Mouse (Mus musculus) forebrain, postnatal 0 days (tissue): ENCODE measurements around the gene Ppp6r2. TPM values are rescaled to one million over a fixed set of nuclear protein-coding genes. Genes with fewer than 3 reads are reported as not detected.

Experiments
- ATAC-seq: fragments of 200-750 bp; cut with Nextera tagmentation; 2 replicates; pipeline ENCODE4 v1.8.0; 2017; ENCODE audit warnings: mild to moderate bottlenecking, moderate library complexity
- DNase-seq: peaks from one replicate; pipeline ENCODE4 v3.0.0-alpha.2; 2015
- H3K27ac ChIP-seq: fragments of 300-500 bp; sonication (generic); 2 replicates; pipeline ENCODE4 v1.5.1; 2014; ENCODE audit warnings: low read depth, mild to moderate bottlenecking, antibody characterized with exemption, low read length, moderate library complexity, mixed read lengths
- H3K27me3 ChIP-seq: fragments of 300-500 bp; sonication (generic); 2 replicates; pipeline ENCODE4 v1.6.1; 2014; ENCODE audit warnings: mild to moderate bottlenecking, low read length, mixed read lengths; ENCODE audit not compliant: insufficient read depth
- H3K36me3 ChIP-seq: fragments of 300-500 bp; sonication (generic); 2 replicates; pipeline ENCODE4 v1.6.1; 2014; ENCODE audit warnings: mild to moderate bottlenecking, moderate library complexity; ENCODE audit not compliant: insufficient read depth
- H3K4me1 ChIP-seq: fragments of 300-500 bp; sonication (generic); 2 replicates; pipeline ENCODE4 v1.6.1; 2014; ENCODE audit warnings: antibody characterized with exemption; ENCODE audit not compliant: insufficient read depth
- H3K4me2 ChIP-seq: fragments of 300-500 bp; sonication (generic); 2 replicates; pipeline ENCODE4 v1.6.1; 2014; ENCODE audit warnings: low read depth, mild to moderate bottlenecking, moderate library complexity
- H3K4me3 ChIP-seq: fragments of 300-500 bp; sonication (generic); 2 replicates; pipeline ENCODE4 v1.5.1; 2014; ENCODE audit warnings: low read depth, low read length, mixed read lengths
- H3K9ac ChIP-seq: fragments of 300-500 bp; sonication (generic); 2 replicates; pipeline ENCODE4 v1.6.1; 2014; ENCODE audit warnings: mild to moderate bottlenecking
- H3K9me3 ChIP-seq: fragments of 300-500 bp; sonication (generic); 2 replicates; pipeline ENCODE4 v1.6.1; 2016; ENCODE audit warnings: low read length
- CTCF ChIP-seq: sonication (generic); IDR thresholded peaks from 2 replicates; pipeline ENCODE4 v1.5.1; 2016; ENCODE audit warnings: antibody characterized with exemption, control low read depth, low read depth
- WGBS: fragments of 180-500 bp; shearing (Covaris S2); extraction: QIAGEN DNeasy Blood & Tissue Kit; methylation state at CpG from one replicate; pipeline ENCODE4 v1.1.7; 2014; 5-methylcytosine and 5-hydroxymethylcytosine counted together
- microRNA-seq, 2 experiments: library from miRNA; unstranded; fragments of <30 nt; microRNA quantifications; one replicate each; pipeline ENCODE4; 2016
- polyA plus RNA-seq: library from polyadenylated mRNA; unstranded; fragments of >200 nt; fragmentation: Nextera tagmentation; extraction: Ambion mirVana; gene quantifications from 2 replicates; pipeline ENCODE4 v1.2.1, GENCODE M21; 2015
- total RNA-seq: library from RNA; depleted of rRNA; stranded (reverse); fragments of >200 nt; gene quantifications from 2 replicates; pipeline ENCODE4 v1.2.3, GENCODE M21; 2014; rRNA removed

Gene Ppp6r2
- total and polyA plus RNA-seq, 2 experiments from 2014 or later = 77.2 to 296 TPM

DNA sequence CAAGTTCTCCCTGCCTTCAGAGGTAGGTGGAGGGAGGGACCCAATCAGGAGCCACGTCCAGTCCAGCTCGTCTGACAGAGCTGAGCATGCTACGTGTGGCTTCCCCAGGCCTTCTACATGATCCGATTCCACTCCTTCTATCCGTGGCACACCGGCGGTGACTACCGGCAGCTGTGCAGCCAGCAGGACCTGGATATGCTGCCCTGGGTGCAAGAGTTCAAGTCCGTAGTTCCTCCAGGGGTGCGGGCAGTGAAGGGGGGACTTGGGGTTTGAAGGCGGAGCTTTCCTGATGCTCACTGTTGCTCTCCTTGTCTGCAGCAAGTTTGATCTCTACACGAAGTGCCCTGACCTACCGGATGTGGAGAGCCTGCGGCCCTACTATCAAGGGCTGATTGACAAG lies 125.1 kb downstream of the Ppp6r2 start:
- no peak for DNase-seq
- H3K36me3 ChIP-seq = no peaks in the 10 kb centered on the region
- no peak overlapping the region for H3K27ac ChIP-seq
- H3K9me3 ChIP-seq = no peaks in the 10 kb centered on the region
- H3K27me3 ChIP-seq = no peaks in the 10 kb centered on the region
- WGBS = 85% methylated on average over 14 of the region's 14 CpGs
- no peak for TF ChIP-seq CTCF
- H3K4me2 ChIP-seq = no peak overlapping the region
- H3K4me3 ChIP-seq = no peak overlapping the region
- no peak overlapping the region for H3K9ac ChIP-seq
- no peaks in the 10 kb centered on the region for H3K4me1 ChIP-seq
- ATAC-seq = no peak

Small RNAs within 50 kb of the gene (microRNA-seq; reads per million reads assigned to microRNA genes)
- 5.5 to 5.8 reads per million in 2 experiments for gene Mir6958
- 0.39 to 0.73 reads per million in 2 experiments for gene Mir6959
- 0.39 to 1.6 reads per million in 2 experiments for gene Mir7118

Other genes starting within 250 kb of the Ppp6r2 start
- 70.6 and 86.6 TPM in 2 replicates for gene Mlc1, start 232.5 kb upstream of the Ppp6r2 start, total RNA-seq
- gene Mlc1, start 232.5 kb upstream of the Ppp6r2 start, polyA plus RNA-seq = 59.4 and 69.7 TPM in 2 replicates
- gene Mov10l1, start 228.6 kb upstream of the Ppp6r2 start, total RNA-seq = 0.05 TPM in 1 of 2 replicates, not detected in the other
- gene Mov10l1, start 228.6 kb upstream of the Ppp6r2 start, polyA plus RNA-seq = 0.16 TPM in 1 of 2 replicates, not detected in the other
- gene Panx2, start 151.8 kb upstream of the Ppp6r2 start, total RNA-seq = 8.1 and 10.7 TPM in 2 replicates
- 4.1 and 6.3 TPM in 2 replicates for gene Panx2, start 151.8 kb upstream of the Ppp6r2 start, polyA plus RNA-seq
- gene Trabd, start 136.4 kb upstream of the Ppp6r2 start, total RNA-seq = 33.5 and 35.0 TPM in 2 replicates
- gene Trabd, start 136.4 kb upstream of the Ppp6r2 start, polyA plus RNA-seq = 17.1 and 21.9 TPM in 2 replicates
- gene Selenoo, start 122.5 kb upstream of the Ppp6r2 start, total RNA-seq = 45.9 and 47.9 TPM in 2 replicates
- gene Selenoo, start 122.5 kb upstream of the Ppp6r2 start, polyA plus RNA-seq = 19.6 and 20.7 TPM in 2 replicates
- gene Tubgcp6, start 88.4 kb upstream of the Ppp6r2 start, total RNA-seq = 24.6 and 42.4 TPM in 2 replicates
- gene Tubgcp6, start 88.4 kb upstream of the Ppp6r2 start, polyA plus RNA-seq = 7.4 and 8.8 TPM in 2 replicates
- gene Hdac10, start 82.9 kb upstream of the Ppp6r2 start, total RNA-seq = 33.1 and 44.3 TPM in 2 replicates
- 27.9 and 30.1 TPM in 2 replicates for gene Hdac10, start 82.9 kb upstream of the Ppp6r2 start, polyA plus RNA-seq
- gene Mapk12, start 70.8 kb upstream of the Ppp6r2 start, total RNA-seq = 1.8 and 3.4 TPM in 2 replicates
- 2.0 and 2.8 TPM in 2 replicates for gene Mapk12, start 70.8 kb upstream of the Ppp6r2 start, polyA plus RNA-seq
- 35.2 and 35.8 TPM in 2 replicates for gene Mapk11, start 61.9 kb upstream of the Ppp6r2 start, total RNA-seq
- 16.2 and 21.3 TPM in 2 replicates for gene Mapk11, start 61.9 kb upstream of the Ppp6r2 start, polyA plus RNA-seq
- gene Plxnb2, start 30.8 kb upstream of the Ppp6r2 start, total RNA-seq = 126 and 138 TPM in 2 replicates
- gene Plxnb2, start 30.8 kb upstream of the Ppp6r2 start, polyA plus RNA-seq = 45.2 and 52.8 TPM in 2 replicates
- gene Dennd6b, start 15.1 kb upstream of the Ppp6r2 start, total RNA-seq = 73.7 and 89.6 TPM in 2 replicates
- 43.4 and 53.3 TPM in 2 replicates for gene Dennd6b, start 15.1 kb upstream of the Ppp6r2 start, polyA plus RNA-seq
- gene Sbf1, start 103.8 kb downstream of the Ppp6r2 start, total RNA-seq = 164 and 165 TPM in 2 replicates
- gene Sbf1, start 103.8 kb downstream of the Ppp6r2 start, polyA plus RNA-seq = 46.2 and 60.7 TPM in 2 replicates
- not detected in 2 replicates for gene Adm2, start 111.2 kb downstream of the Ppp6r2 start, total RNA-seq
- not detected in 2 replicates for gene Adm2, start 111.2 kb downstream of the Ppp6r2 start, polyA plus RNA-seq
- gene Miox, start 122.8 kb downstream of the Ppp6r2 start, total RNA-seq = not detected in 2 replicates
- not detected in 2 replicates for gene Miox, start 122.8 kb downstream of the Ppp6r2 start, polyA plus RNA-seq
- gene Lmf2, start 144.1 kb downstream of the Ppp6r2 start, total RNA-seq = 12.5 and 17.0 TPM in 2 replicates
- 24.7 and 25.4 TPM in 2 replicates for gene Lmf2, start 144.1 kb downstream of the Ppp6r2 start, polyA plus RNA-seq
- gene Ncaph2, start 144.2 kb downstream of the Ppp6r2 start, total RNA-seq = 88.4 and 93.8 TPM in 2 replicates
- gene Ncaph2, start 144.2 kb downstream of the Ppp6r2 start, polyA plus RNA-seq = 94.9 and 95.1 TPM in 2 replicates
- 34.6 and 37.6 TPM in 2 replicates for gene Sco2, start 162.3 kb downstream of the Ppp6r2 start, total RNA-seq
- 24.0 and 24.2 TPM in 2 replicates for gene Sco2, start 162.3 kb downstream of the Ppp6r2 start, polyA plus RNA-seq
- gene Tymp, start 165.5 kb downstream of the Ppp6r2 start, total RNA-seq = 3.7 and 5.2 TPM in 2 replicates
- gene Tymp, start 165.5 kb downstream of the Ppp6r2 start, polyA plus RNA-seq = 3.5 and 4.1 TPM in 2 replicates
- 3.5 and 5.0 TPM in 2 replicates for gene Odf3b, start 167.7 kb downstream of the Ppp6r2 start, total RNA-seq
- gene Odf3b, start 167.7 kb downstream of the Ppp6r2 start, polyA plus RNA-seq = 6.9 and 9.9 TPM in 2 replicates
- 0.10 and 0.23 TPM in 2 replicates for gene Klhdc7b, start 173.4 kb downstream of the Ppp6r2 start, total RNA-seq
- gene Klhdc7b, start 173.4 kb downstream of the Ppp6r2 start, polyA plus RNA-seq = 0.11 TPM in 1 of 2 replicates, not detected in the other
- gene Syce3, start 198.9 kb downstream of the Ppp6r2 start, total RNA-seq = not detected in 2 replicates
- 0.49 TPM in 1 of 2 replicates, not detected in the other for gene Syce3, start 198.9 kb downstream of the Ppp6r2 start, polyA plus RNA-seq
- gene Cpt1b, start 214.3 kb downstream of the Ppp6r2 start, total RNA-seq = 5.0 TPM in 2 replicates
- 1.1 and 1.3 TPM in 2 replicates for gene Cpt1b, start 214.3 kb downstream of the Ppp6r2 start, polyA plus RNA-seq
- gene C730034F03Rik, start 218.0 kb downstream of the Ppp6r2 start, total RNA-seq = 0.90 and 1.3 TPM in 2 replicates
- 1.3 and 2.3 TPM in 2 replicates for gene C730034F03Rik, start 218.0 kb downstream of the Ppp6r2 start, polyA plus RNA-seq
- 1.7 and 1.8 TPM in 2 replicates for gene Gm44502, start 218.1 kb downstream of the Ppp6r2 start, total RNA-seq
- gene Gm44502, start 218.1 kb downstream of the Ppp6r2 start, polyA plus RNA-seq = not detected in 2 replicates
- 56.9 and 59.9 TPM in 2 replicates for gene Chkb, start 218.4 kb downstream of the Ppp6r2 start, total RNA-seq
- gene Chkb, start 218.4 kb downstream of the Ppp6r2 start, polyA plus RNA-seq = 78.2 and 92.4 TPM in 2 replicates
- gene Mapk8ip2, start 242.4 kb downstream of the Ppp6r2 start, total RNA-seq = 95.3 and 95.8 TPM in 2 replicates
- gene Mapk8ip2, start 242.4 kb downstream of the Ppp6r2 start, polyA plus RNA-seq = 57.8 and 70.9 TPM in 2 replicates